Mouse (Mus musculus): ENCODE data around the gene Zfp949. TPM values are rescaled to one million over a fixed set of nuclear protein-coding genes. Genes with fewer than 3 reads are reported as not detected.
A peak's percentile ranks its signal among the peaks of the same experiment; 100 is the strongest.

Zfp949 gene
- polyA plus RNA-seq (2015; fragmentation: Nextera tagmentation; extraction: Ambion mirVana), result 17.1 and 18.5 TPM in 2 replicates

GRCm38 (mm10) chr9:88547851-88548613 lies at the start of gene Zfp949:
Zfp949 (plus strand) TSS chr9:88548020.
- Histone ChIP-seq H3K9me3 (no peaks in the 10 kb centered on the region), H3K36me3 (peaks cover 5% of the 10 kb centered on the region; the same call in 1 of the 2 replicates), H3K4me1 (peaks cover 29% of the 10 kb centered on the region), H3K27me3 (no peaks in the 10 kb centered on the region), H3K9ac (replicated peaks) (peak within 1 kb of the TSS; percentile 79), H3K27ac (replicated peaks) (peak within 1 kb of the TSS; percentile 84), H3K4me3 (peak within 1 kb of the TSS; percentile 85), H3K4me2 (replicated peaks) (peak within 1 kb of the TSS; percentile 51)
- peak; percentile 95 for ATAC-seq (replicated peaks)
- under 1% methylated on average over 30 of the region's 30 CpGs for WGBS

DNA sequence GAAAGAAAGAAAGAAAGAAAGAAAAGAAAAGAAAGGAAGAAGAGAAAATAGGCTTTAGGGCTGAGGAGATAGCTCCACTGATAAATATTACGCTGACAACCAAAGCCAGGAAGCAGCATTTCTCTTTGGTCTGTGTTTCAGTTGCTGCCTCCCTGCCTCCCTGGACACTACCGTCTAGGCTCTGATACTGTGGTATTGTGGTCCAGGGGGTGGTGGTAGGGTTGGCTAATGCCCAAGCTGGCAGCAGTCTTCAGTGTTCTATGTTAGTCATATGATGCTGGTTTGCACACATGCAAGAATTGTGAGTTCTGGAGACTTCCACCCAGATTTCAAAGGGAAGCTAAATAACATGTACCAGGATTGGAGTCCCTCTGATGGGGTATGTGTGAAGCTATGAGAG lies 47.7 kb upstream of the Zfp949 start:
- no peaks in the 10 kb centered on the region for H3K36me3 ChIP-seq
- H3K9ac ChIP-seq (replicated peaks), result no peak overlapping the region
- no peak overlapping the region for H3K4me2 ChIP-seq (replicated peaks)
- no peak overlapping the region for H3K27ac ChIP-seq (replicated peaks)
- no peak overlapping the region for H3K4me3 ChIP-seq
- no peaks in the 10 kb centered on the region for H3K9me3 ChIP-seq
- no peak for ATAC-seq (replicated peaks)
- WGBS, result 76% methylated on average over 2 of the region's 2 CpGs
- no peaks in the 10 kb centered on the region for H3K4me1 ChIP-seq
- no peaks in the 10 kb centered on the region for H3K27me3 ChIP-seq

GRCm38 (mm10) chr9:88501846-88502245 lies 46.0 kb upstream of the Zfp949 start:
- H3K27me3 ChIP-seq, result no peaks in the 10 kb centered on the region
- no peak for ATAC-seq (replicated peaks)
- H3K36me3 ChIP-seq, result no peaks in the 10 kb centered on the region
- H3K4me1 ChIP-seq, result no peaks in the 10 kb centered on the region
- no peak overlapping the region for H3K4me3 ChIP-seq
- WGBS, result 90% methylated on average over 6 of the region's 6 CpGs
- no peaks in the 10 kb centered on the region for H3K9me3 ChIP-seq
- no peak overlapping the region for H3K27ac ChIP-seq (replicated peaks)
- H3K4me2 ChIP-seq (replicated peaks), result no peak overlapping the region
- no peak overlapping the region for H3K9ac ChIP-seq (replicated peaks)

GRCm38 (mm10) chr9:88515546-88515945 lies 32.3 kb upstream of the Zfp949 start:
- Histone ChIP-seq H3K4me3 (no peak overlapping the region), H3K4me2 (replicated peaks) (no peak overlapping the region), H3K4me1 (peaks cover 18% of the 10 kb centered on the region), H3K9me3 (no peaks in the 10 kb centered on the region), H3K27ac (replicated peaks) (no peak overlapping the region), H3K36me3 (peaks cover 12% of the 10 kb centered on the region; the same call in 1 of the 2 replicates), H3K9ac (replicated peaks) (no peak overlapping the region), H3K27me3 (no peaks in the 10 kb centered on the region)
- no peak for ATAC-seq (replicated peaks)
- 81% methylated on average over 1 of the region's 1 CpGs for WGBS

- peaks cover 18% of the 10 kb centered on the region for H3K36me3 ChIP-seq
- no peak overlapping the region for H3K4me3 ChIP-seq
- no peaks in the 10 kb centered on the region for H3K9me3 ChIP-seq
- no peak overlapping the region for H3K27ac ChIP-seq (replicated peaks)
- no peak for ATAC-seq (replicated peaks)
- no peaks in the 10 kb centered on the region for H3K27me3 ChIP-seq
- peaks cover 24% of the 10 kb centered on the region for H3K4me1 ChIP-seq
- no peak overlapping the region for H3K9ac ChIP-seq (replicated peaks)
- WGBS, result 91% methylated on average over 3 of the region's 3 CpGs
- H3K4me2 ChIP-seq (replicated peaks), result no peak overlapping the region
Measured at GRCm38 (mm10) chr9:88516361-88516995, 31.3 kb upstream of the Zfp949 start.

DNA sequence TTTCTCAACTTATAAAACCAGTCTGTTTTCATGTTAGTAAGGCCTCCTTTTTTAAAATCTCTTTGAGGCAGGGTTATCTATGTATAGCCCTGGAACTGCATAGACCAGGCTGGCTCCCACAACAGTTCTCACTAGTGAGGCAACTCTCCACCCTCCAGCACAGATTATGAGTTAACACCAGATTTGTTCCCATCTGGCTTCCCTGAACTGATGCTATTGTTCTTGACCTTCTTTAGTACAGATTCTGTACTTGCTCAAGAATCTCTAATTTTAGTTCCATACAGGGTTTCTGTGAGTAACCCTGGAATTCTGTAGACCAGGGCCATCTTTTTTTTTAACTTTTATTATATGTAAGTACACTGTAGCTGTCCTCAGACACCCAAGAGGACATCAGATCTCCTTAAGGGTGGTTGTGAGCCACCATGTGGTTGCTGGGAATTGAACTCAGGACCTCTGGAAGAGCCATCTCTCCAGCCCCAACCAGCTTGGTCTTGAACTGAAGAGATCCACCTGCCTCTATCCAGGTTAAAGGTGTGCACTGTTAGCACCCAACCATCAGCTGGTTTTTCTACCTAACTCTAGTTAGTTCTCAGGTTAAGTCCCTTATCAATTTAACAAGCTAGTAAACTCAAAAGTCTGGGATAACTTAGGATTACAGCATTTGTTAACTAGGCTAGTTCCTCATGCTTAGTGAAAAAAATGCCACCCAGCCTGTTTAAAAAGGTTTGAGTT lies 28.3 kb upstream of the Zfp949 start:
- H3K4me3 ChIP-seq, result 0 out of 2 replicates have a peak overlapping the region, but pooled peaks have one; percentile 94
- H3K9me3 ChIP-seq, result no peaks in the 10 kb centered on the region
- H3K4me1 ChIP-seq, result peaks cover 28% of the 10 kb centered on the region
- no peak for ATAC-seq (replicated peaks)
- H3K27ac ChIP-seq (replicated peaks), result peak overlapping the region; percentile 39; the same call in 1 of the 2 replicates
- H3K36me3 ChIP-seq, result peaks cover 18% of the 10 kb centered on the region
- H3K4me2 ChIP-seq (replicated peaks), result peak overlapping the region; percentile 65; the same call in 1 of the 2 replicates
- H3K9ac ChIP-seq (replicated peaks), result no peak overlapping the region
- no peaks in the 10 kb centered on the region for H3K27me3 ChIP-seq

DNA sequence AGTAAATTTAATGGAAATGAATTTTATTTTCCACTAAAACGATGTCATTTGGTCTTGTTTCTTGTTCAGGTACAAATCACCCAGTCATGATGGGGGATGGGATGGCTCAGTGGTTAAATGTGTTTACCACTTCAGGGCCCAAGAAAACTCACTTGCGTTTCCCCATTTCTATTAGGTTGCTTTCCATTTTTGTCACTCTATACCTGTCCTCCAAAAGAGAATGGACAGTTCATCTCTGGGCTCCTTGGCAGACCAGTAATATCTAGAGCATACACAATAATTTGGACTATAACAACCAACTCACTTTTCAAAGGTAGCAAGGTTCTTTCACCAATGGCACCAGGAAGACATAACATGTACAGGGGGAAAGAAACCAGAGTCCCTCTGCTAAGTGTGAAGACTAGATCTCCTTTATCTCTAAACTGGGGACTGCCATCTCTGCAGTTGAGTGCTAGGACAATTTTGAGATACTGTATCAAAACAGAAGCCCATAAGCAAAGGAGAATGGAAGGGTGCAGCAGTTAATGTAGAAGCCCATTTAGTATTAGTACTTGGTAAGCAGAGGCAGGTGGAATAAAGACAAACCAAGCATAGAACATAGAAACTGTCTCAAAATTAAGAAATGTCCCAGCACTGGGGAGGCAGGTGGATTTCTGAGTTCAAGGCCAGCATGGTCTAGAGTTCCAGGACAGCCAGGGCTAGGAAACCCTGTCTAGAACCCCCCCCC lies 27.5 kb upstream of the Zfp949 start:
- H3K27ac ChIP-seq (replicated peaks), result 0 out of 2 replicates have a peak overlapping the region, but pooled peaks have one; percentile 8
- no peaks in the 10 kb centered on the region for H3K27me3 ChIP-seq
- peaks cover 28% of the 10 kb centered on the region for H3K4me1 ChIP-seq
- peak overlapping the region; percentile 94 for H3K4me3 ChIP-seq
- no peak for ATAC-seq (replicated peaks)
- H3K9me3 ChIP-seq, result no peaks in the 10 kb centered on the region
- peak overlapping the region; percentile 65 for H3K4me2 ChIP-seq (replicated peaks)
- WGBS, result 29% methylated on average over 2 of the region's 2 CpGs
- H3K9ac ChIP-seq (replicated peaks), result peak overlapping the region; percentile 97; the same call in 1 of the 2 replicates
- H3K36me3 ChIP-seq, result peaks cover 18% of the 10 kb centered on the region

DNA sequence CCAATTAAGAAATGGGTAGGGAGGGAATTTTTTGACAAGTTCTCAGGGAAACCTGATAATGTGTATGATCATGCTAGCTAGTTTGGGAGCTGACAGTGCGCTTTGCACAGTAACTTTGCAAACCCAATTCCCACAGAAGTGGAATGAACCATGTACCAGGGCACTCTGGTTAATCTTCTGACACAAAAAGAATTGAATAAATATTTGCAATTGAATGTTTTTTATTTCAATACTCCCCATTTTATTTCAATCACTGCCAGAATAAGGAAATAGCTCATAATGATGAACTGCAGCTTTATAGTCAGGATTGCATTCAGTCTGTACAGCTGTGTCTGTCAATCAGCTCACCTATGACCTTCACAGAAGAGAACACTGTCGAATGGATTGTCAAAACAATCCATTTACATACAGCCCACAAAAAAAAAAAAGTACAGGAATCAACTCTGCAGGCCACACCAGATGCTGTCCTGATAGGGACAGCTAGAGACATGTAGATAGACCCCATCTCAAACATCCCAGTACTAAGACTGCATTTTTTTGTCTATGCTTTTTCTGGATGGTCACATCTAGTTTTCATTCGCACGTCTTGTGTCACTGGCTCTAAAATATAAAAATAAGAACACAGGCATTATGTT lies 26.9 kb upstream of the Zfp949 start:
- no peaks in the 10 kb centered on the region for H3K27me3 ChIP-seq
- H3K36me3 ChIP-seq, result peaks cover 18% of the 10 kb centered on the region
- H3K9me3 ChIP-seq, result no peaks in the 10 kb centered on the region
- peaks cover 28% of the 10 kb centered on the region for H3K4me1 ChIP-seq
- peak overlapping the region; percentile 97 for H3K9ac ChIP-seq (replicated peaks)
- no peak for ATAC-seq (replicated peaks)
- H3K4me2 ChIP-seq (replicated peaks), result peak overlapping the region; percentile 65
- WGBS, result 21% methylated on average over 4 of the region's 4 CpGs
- H3K27ac ChIP-seq (replicated peaks), result peak overlapping the region; percentile 95; the same call in 1 of the 2 replicates
- peak overlapping the region; percentile 94 for H3K4me3 ChIP-seq

DNA sequence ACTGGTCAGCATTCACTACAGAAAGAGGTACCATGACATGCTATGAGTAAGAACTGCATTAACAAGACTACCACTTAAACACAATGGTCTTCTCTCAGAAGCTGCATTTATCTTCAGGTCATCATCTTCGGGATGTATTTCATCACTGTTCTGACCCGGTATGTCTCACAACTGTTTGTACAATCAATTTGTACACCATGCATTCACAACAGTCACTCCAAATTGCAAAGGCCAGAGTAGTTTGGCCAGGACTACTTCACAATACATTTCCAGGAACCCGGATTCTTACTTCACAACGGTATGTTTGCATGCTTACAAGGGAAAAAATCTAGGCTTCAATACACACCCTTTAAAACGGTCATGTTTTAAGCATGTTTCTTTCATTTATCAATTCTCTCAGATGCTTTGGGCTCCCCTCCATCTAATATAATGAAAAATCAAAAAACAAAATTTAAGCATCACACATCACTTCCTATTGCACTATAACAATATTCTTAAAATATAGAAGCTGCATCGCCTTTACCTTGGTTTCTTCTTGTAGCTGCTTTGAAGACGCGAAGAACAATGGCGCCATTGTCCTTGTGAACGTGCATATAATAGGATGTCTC lies 25.8 kb upstream of the Zfp949 start:
- peaks cover 28% of the 10 kb centered on the region for H3K4me1 ChIP-seq
- under 1% methylated on average over 10 of the region's 10 CpGs for WGBS
- H3K27ac ChIP-seq (replicated peaks), result peak overlapping the region; percentile 95
- H3K9me3 ChIP-seq, result no peaks in the 10 kb centered on the region
- peak overlapping the region; percentile 97 for H3K9ac ChIP-seq (replicated peaks)
- H3K36me3 ChIP-seq, result peaks cover 16% of the 10 kb centered on the region
- ATAC-seq (replicated peaks), result no peak
- H3K27me3 ChIP-seq, result no peaks in the 10 kb centered on the region
- peak overlapping the region; percentile 94 for H3K4me3 ChIP-seq
- H3K4me2 ChIP-seq (replicated peaks), result peak overlapping the region; percentile 65

GRCm38 (mm10) chr9:88522569-88523334 lies 25.1 kb upstream of the Zfp949 start:
- no peaks in the 10 kb centered on the region for H3K27me3 ChIP-seq
- H3K4me1 ChIP-seq, result peaks cover 28% of the 10 kb centered on the region
- WGBS, result under 1% methylated on average over 69 of the region's 69 CpGs
- H3K27ac ChIP-seq (replicated peaks), result peak overlapping the region; percentile 95
- ATAC-seq (replicated peaks), result peak; percentile 88
- peak overlapping the region; percentile 74 for H3K4me2 ChIP-seq (replicated peaks)
- H3K4me3 ChIP-seq, result peak overlapping the region; percentile 94
- peak overlapping the region; percentile 97 for H3K9ac ChIP-seq (replicated peaks)
- peaks cover 16% of the 10 kb centered on the region for H3K36me3 ChIP-seq
- no peaks in the 10 kb centered on the region for H3K9me3 ChIP-seq

Data from forebrain, embryonic 15.5 days (tissue).